Mouse (Mus musculus): ENCODE measurements around the gene Sp3. TPM values are rescaled to one million over a fixed set of nuclear protein-coding genes. Genes with fewer than 3 reads are reported as not detected.
"Not testable (repeated sequence)": the region's sequence is repeated elsewhere in the genome, so short reads cannot be mapped to it uniquely, and the experiment has no call there.

Sp3 gene
- polyA plus RNA-seq, 1 experiment from 2014 or later: 46.6 TPM

DNA sequence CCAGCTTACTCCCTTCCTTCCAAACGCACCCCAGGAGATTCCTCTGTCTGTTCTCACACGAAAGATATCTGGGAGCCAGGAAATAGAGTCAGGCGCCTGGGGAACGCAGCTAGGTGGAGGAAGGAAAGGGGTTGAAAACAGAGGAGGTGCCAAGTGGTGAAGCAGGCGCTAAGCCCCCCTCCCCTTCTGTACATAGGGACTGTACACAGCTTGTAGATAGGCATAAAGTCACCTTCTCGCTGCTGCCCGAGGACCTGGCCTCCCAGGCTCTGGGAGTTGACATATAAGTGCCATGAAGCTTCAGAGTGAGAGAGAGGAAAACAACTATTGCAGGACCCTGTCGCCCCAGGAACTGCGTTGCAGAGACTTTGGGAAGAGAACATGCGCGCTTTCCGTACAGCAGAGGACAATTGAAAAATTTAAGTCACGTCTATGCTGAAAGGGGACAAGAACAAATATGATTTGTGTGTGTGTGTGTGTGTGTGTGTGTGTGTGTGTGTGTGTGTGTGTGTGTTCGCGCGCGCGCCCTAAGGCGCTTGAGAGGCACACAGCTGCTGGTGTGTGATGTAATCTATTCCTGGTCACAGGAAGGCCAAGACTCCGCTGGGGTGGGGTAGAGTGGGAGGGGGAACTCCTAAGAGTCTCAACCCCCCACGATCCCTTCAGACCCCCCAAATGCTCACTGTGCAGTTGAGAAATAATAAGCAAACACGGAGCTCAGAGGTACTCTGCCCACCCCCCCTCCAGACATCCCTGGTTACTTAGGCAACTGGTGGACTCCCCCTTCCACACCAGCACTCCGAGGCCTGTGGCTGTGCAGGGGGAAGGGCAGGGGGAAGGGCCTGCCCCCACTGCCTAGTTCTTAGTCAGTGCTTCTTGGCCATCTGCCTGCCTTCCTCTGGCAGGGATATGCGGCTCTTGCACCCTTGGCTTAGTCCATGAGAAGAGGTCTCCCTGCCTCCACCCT is 23.8 kb upstream of the Sp3 start:
- 44% methylated on average over 24 of the region's 24 CpGs for WGBS
- peak overlapping the region; percentile 77 for H3K27ac ChIP-seq
- no peaks in the 10 kb centered on the region for H3K36me3 ChIP-seq
- H3K4me3 ChIP-seq: peak overlapping the region; percentile 22
- H3K9me3 ChIP-seq: no peaks in the 10 kb centered on the region
- H3K27me3 ChIP-seq (ENCODE audit: insufficient read depth, poor library complexity, severe bottlenecking): no peaks in the 10 kb centered on the region
- H3K4me1 ChIP-seq (replicated peaks): peaks cover 26% of the 10 kb centered on the region
- peak; percentile 56 for DNase-seq (ENCODE audit: low spot score)

DNA sequence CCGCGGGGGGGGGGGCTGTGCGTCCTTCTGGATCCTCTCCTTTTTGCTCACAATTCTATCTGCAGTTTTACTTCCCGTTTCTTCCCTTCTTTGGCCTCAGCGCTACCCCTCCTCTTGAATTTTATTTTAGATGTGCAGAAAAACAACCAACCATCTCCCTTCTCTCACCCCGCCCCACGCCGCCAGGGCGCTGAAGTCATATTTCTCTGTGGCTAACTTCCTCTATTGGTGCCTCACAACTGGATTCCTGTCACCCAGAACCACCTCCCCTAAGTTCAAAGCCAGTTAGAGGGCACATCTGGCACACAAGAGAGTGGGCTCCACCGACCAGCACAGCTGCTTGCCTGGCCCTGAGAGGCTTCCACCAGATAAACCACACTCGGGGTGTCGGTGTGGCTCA is 22.8 kb upstream of the Sp3 start:
- 0 out of 2 replicates have a peak overlapping the region, but pooled peaks have one; percentile 18 for H3K27ac ChIP-seq
- no peak for DNase-seq (ENCODE audit: low spot score)
- H3K4me1 ChIP-seq (replicated peaks): peaks cover 26% of the 10 kb centered on the region

GRCm38 (mm10) chr2:73002451-73002850 is 22.2 kb upstream of the Sp3 start:
- peaks cover 26% of the 10 kb centered on the region for H3K4me1 ChIP-seq (replicated peaks)
- whole genome bisulfite sequencing: 90% methylated on average over 6 of the region's 6 CpGs

More for the DNA sequence above, 22.8 kb upstream of the Sp3 start:
- 57% methylated on average over 12 of the region's 12 CpGs for WGBS
- Histone ChIP-seq H3K36me3 (no peaks in the 10 kb centered on the region), H3K9me3 (no peaks in the 10 kb centered on the region), H3K4me3 (no peak overlapping the region), H3K27me3 (ENCODE audit: insufficient read depth, poor library complexity, severe bottlenecking) (no peaks in the 10 kb centered on the region)

DNA sequence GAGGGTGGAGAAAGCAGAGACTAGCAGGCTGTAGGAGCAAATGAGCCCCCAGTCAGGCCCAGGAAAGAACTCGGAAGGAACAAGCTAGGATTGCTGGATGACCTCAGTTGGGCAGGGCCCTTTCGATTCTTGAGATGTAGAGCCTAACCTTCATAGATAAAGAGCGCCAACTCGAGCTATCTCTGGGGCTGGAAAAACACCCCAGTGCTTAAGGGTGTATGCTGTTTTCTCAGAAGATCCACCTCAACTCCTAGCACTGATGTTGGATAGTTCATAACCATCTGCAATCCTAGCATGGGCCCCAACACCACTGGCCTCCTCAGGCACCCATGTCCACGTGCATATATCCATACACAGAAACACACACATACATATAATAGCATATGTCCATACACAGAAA is 21.7 kb upstream of the Sp3 start:
- DNase-seq (ENCODE audit: low spot score): no peak
- no peak overlapping the region for H3K27ac ChIP-seq
- WGBS: 92% methylated on average over 5 of the region's 5 CpGs
- no peaks in the 10 kb centered on the region for H3K9me3 ChIP-seq
- no peaks in the 10 kb centered on the region for H3K36me3 ChIP-seq
- H3K4me1 ChIP-seq (replicated peaks): peaks cover 27% of the 10 kb centered on the region
- no peak overlapping the region for H3K4me3 ChIP-seq
- H3K27me3 ChIP-seq (ENCODE audit: insufficient read depth, poor library complexity, severe bottlenecking): no peaks in the 10 kb centered on the region

More at GRCm38 (mm10) chr2:73002451-73002850, 22.2 kb upstream of the Sp3 start:
- DNase-seq (ENCODE audit: low spot score): no peak
- Histone ChIP-seq H3K4me3 (no peak overlapping the region), H3K9me3 (no peaks in the 10 kb centered on the region), H3K27ac (no peak overlapping the region), H3K27me3 (ENCODE audit: insufficient read depth, poor library complexity, severe bottlenecking) (no peaks in the 10 kb centered on the region), H3K36me3 (no peaks in the 10 kb centered on the region)

DNA sequence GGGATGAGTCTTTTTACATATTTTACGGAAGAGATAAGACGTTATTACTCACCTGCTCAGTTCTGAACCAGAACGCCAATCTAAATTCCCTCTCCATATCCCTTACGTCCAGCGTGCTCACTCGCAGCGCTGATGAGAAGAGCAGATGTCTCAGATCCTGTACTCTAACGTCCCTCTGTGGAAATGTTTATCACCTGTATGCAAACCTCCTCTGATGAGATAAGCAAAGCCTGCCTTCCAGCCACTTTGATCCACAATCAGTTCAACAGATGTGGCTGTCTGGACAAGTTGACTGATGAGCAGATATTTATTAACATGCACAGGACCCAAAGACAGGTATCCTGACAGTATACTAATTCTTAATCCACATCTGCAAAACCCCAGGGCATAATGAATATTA is 19.9 kb upstream of the Sp3 start:
- no peak for DNase-seq (ENCODE audit: low spot score)
- no peak overlapping the region for H3K27ac ChIP-seq
- H3K4me1 ChIP-seq (replicated peaks): peaks cover 32% of the 10 kb centered on the region
- no peaks in the 10 kb centered on the region for H3K36me3 ChIP-seq
- no peak overlapping the region for H3K4me3 ChIP-seq
- 81% methylated on average over 8 of the region's 8 CpGs for WGBS
- H3K9me3 ChIP-seq: no peaks in the 10 kb centered on the region
- no peaks in the 10 kb centered on the region for H3K27me3 ChIP-seq (ENCODE audit: insufficient read depth, poor library complexity, severe bottlenecking)

DNA sequence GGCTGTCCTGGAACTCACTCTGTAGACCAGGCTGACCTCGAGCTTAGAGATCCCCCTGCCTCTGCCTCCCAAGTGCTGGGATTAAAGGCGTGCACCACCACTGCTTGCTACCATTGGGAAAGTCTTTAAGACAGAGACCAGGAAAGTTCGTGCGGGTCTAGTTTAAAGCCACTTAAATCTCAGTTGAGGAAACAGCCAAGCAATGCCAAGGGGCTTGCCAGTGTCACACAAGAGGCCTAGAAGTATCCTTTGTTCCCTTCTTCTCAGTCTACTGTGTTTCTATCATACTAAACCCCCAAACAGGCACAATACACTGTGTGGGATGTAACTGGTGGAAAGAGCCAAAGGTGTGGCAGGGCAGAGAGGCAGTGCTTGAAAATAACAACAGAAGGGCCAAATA is 17.3 kb upstream of the Sp3 start:
- Histone ChIP-seq H3K4me3 (no peak overlapping the region), H3K27ac (no peak overlapping the region), H3K27me3 (ENCODE audit: insufficient read depth, poor library complexity, severe bottlenecking) (no peaks in the 10 kb centered on the region), H3K9me3 (no peaks in the 10 kb centered on the region), H3K36me3 (no peaks in the 10 kb centered on the region), H3K4me1 (replicated peaks) (peaks cover 13% of the 10 kb centered on the region)
- no peak for DNase-seq (ENCODE audit: low spot score)
- 92% methylated on average over 4 of the region's 4 CpGs for WGBS

GRCm38 (mm10) chr2:72996808-72997378 is 16.6 kb upstream of the Sp3 start:
- no peak overlapping the region for H3K27ac ChIP-seq

GRCm38 (mm10) chr2:72995346-72996097 is 15.3 kb upstream of the Sp3 start:
- H3K27ac ChIP-seq: peak overlapping the region; percentile 66
- no peaks in the 10 kb centered on the region for H3K27me3 ChIP-seq (ENCODE audit: insufficient read depth, poor library complexity, severe bottlenecking)
- H3K36me3 ChIP-seq: no peaks in the 10 kb centered on the region
- H3K4me3 ChIP-seq: no peak overlapping the region
- peaks cover 13% of the 10 kb centered on the region for H3K4me1 ChIP-seq (replicated peaks)
- H3K9me3 ChIP-seq: no peaks in the 10 kb centered on the region
- DNase-seq (ENCODE audit: low spot score): peak; percentile 10
- WGBS: 47% methylated on average over 9 of the region's 9 CpGs

More at GRCm38 (mm10) chr2:72996808-72997378, 16.6 kb upstream of the Sp3 start:
- no peaks in the 10 kb centered on the region for H3K9me3 ChIP-seq
- no peaks in the 10 kb centered on the region for H3K27me3 ChIP-seq (ENCODE audit: insufficient read depth, poor library complexity, severe bottlenecking)
- no peak for DNase-seq (ENCODE audit: low spot score)
- no peak overlapping the region for H3K4me3 ChIP-seq
- H3K4me1 ChIP-seq (replicated peaks): peaks cover 13% of the 10 kb centered on the region
- H3K36me3 ChIP-seq: no peaks in the 10 kb centered on the region
- WGBS: 75% methylated on average over 9 of the region's 9 CpGs

- Histone ChIP-seq H3K4me1 (replicated peaks) (peaks cover 13% of the 10 kb centered on the region), H3K4me3 (no peak overlapping the region), H3K27me3 (ENCODE audit: insufficient read depth, poor library complexity, severe bottlenecking) (no peaks in the 10 kb centered on the region), H3K27ac (no peak overlapping the region), H3K36me3 (peaks cover 5% of the 10 kb centered on the region), H3K9me3 (peaks cover 6% of the 10 kb centered on the region)
- no peak for DNase-seq (ENCODE audit: low spot score)
- 89% methylated on average over 2 of the region's 2 CpGs for WGBS
Measured at GRCm38 (mm10) chr2:72994165-72994564, 13.9 kb upstream of the Sp3 start.

GRCm38 (mm10) chr2:72992497-72992896 is 12.3 kb upstream of the Sp3 start:
- DNase-seq (ENCODE audit: low spot score): no peak
- peaks cover 12% of the 10 kb centered on the region for H3K9me3 ChIP-seq
- H3K36me3 ChIP-seq: peaks cover 18% of the 10 kb centered on the region
- H3K4me3 ChIP-seq: no peak overlapping the region
- peaks cover 13% of the 10 kb centered on the region for H3K4me1 ChIP-seq (replicated peaks)
- no peaks in the 10 kb centered on the region for H3K27me3 ChIP-seq (ENCODE audit: insufficient read depth, poor library complexity, severe bottlenecking)
- no peak overlapping the region for H3K27ac ChIP-seq
- 97% methylated on average over 17 of the region's 17 CpGs for WGBS

DNA sequence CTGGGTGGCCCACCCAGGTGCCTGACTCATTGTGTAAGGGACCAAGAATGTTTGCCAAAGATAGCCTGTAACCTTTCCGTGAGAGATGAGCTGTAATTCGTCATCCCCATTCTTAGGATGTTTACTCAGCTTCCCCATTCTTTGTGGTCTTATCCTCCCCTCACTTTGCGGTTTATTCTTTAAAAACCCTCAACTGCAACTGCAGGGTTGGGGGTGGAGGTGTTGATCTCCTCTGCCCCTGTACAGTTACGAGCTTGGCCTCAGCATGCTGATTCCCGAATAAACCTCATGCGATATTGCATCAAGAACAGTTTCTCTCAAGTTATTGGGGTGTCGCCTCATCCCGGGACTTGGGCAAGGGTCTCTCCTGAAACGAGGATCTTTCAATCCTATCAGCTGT is 8.7 kb upstream of the Sp3 start:
- H3K27me3 ChIP-seq (ENCODE audit: insufficient read depth, poor library complexity, severe bottlenecking); H3K27ac ChIP-seq; H3K4me3 ChIP-seq; DNase-seq (ENCODE audit: low spot score): not testable (repeated sequence)
- peaks cover 12% of the 10 kb centered on the region for H3K9me3 ChIP-seq
- H3K4me1 ChIP-seq (replicated peaks): peaks cover 10% of the 10 kb centered on the region; the same call in 1 of the 2 replicates
- 89% methylated on average over 9 of the region's 9 CpGs for WGBS
- H3K36me3 ChIP-seq: peaks cover 18% of the 10 kb centered on the region

- H3K9me3 ChIP-seq: peaks cover 12% of the 10 kb centered on the region
- H3K4me3 ChIP-seq: no peak within 1 kb of the TSS
- no peak for DNase-seq (ENCODE audit: low spot score)
- H3K4me1 ChIP-seq (replicated peaks): peaks cover 12% of the 10 kb centered on the region; the same call in 1 of the 2 replicates
- H3K27ac ChIP-seq: no peak within 1 kb of the TSS
- H3K27me3 ChIP-seq (ENCODE audit: insufficient read depth, poor library complexity, severe bottlenecking): no peaks in the 10 kb centered on the region
- peaks cover 18% of the 10 kb centered on the region for H3K36me3 ChIP-seq
- WGBS: 93% methylated on average over 5 of the region's 5 CpGs
Measured at GRCm38 (mm10) chr2:72986616-72987015, 6.4 kb upstream of the Sp3 start, which contains the start of gene Gm11084. TSS of gene Gm11084 (minus strand) at chr2:72986716.

Measured in hindbrain, embryonic 10.5 days (tissue).